In genomic region chr1:150130070-150130469, GRCm38 (mm10) we compare ENCODE assay signal across 21 mouse cellular contexts. TPM values are rescaled to one million over a fixed set of nuclear protein-coding genes. Genes with fewer than 3 reads are reported as not detected.
"Had no signal": no experiment of that assay in that cellular context is flagged by ENCODE, and none has a peak within 500 bp of the region (broad histone marks: within the 10 kb centered on the region; RNA-seq: fewer than 3 reads in every experiment).

No protein-coding gene starts in this region.

- DNase-seq: kidney, postnatal 10 days; kidney, postnatal 36 days; layer of hippocampus, postnatal 36 days; liver, embryonic 13.5 days; lung, adult 2 months; lung, postnatal 14 days; lung, postnatal 4 days; midbrain, embryonic 14.5 days; right cerebral cortex, adult 18-20 months; right cerebral cortex, postnatal 14 days; right cerebral cortex, postnatal 4 days; thymus, adult 18-20 months had no signal

- H3K27me3 ChIP-seq: kidney, embryonic 15.5 days; liver, embryonic 13.5 days; neural tube, embryonic 12.5 days; neural tube, embryonic 15.5 days; stomach, embryonic 15.5 days had no signal

- H3K4me2 ChIP-seq: kidney, embryonic 15.5 days; liver, embryonic 13.5 days; midbrain, embryonic 11.5 days; neural tube, embryonic 12.5 days; neural tube, embryonic 15.5 days; stomach, embryonic 15.5 days had no signal

- H3K36me3 ChIP-seq: kidney, embryonic 15.5 days; liver, embryonic 13.5 days; neural tube, embryonic 12.5 days; neural tube, embryonic 15.5 days; stomach, embryonic 15.5 days had no signal

- H3K9me3 ChIP-seq: kidney, embryonic 15.5 days; liver, embryonic 13.5 days; neural tube, embryonic 15.5 days; stomach, embryonic 15.5 days had no signal

- H3K9ac ChIP-seq: kidney, embryonic 15.5 days; liver, embryonic 13.5 days; neural tube, embryonic 12.5 days; neural tube, embryonic 15.5 days; stomach, embryonic 15.5 days had no signal

- H3K4me1 ChIP-seq: kidney, embryonic 15.5 days; liver, embryonic 13.5 days; neural tube, embryonic 12.5 days; neural tube, embryonic 15.5 days; stomach, embryonic 15.5 days had no signal

- H3K27ac ChIP-seq: kidney, embryonic 15.5 days; left cerebral cortex, adult 2 months; liver, embryonic 13.5 days; neural tube, embryonic 12.5 days; neural tube, embryonic 15.5 days; stomach, embryonic 15.5 days had no signal

- H3K4me3 ChIP-seq: kidney, embryonic 15.5 days; left cerebral cortex, adult 2 months; liver, embryonic 13.5 days; neural tube, embryonic 12.5 days; neural tube, embryonic 15.5 days; stomach, embryonic 15.5 days had no signal

RNA-seq across cellular contexts. Expression of gene Ptgs2, which starts 30.2 kb away (rescaled TPM):
- polyA plus RNA-seq: limb, embryonic 11.5 days; liver, adult 2 months; liver, embryonic 16.5 days; midbrain, embryonic 14.5 days had no signal
